Mouse (Mus musculus): ENCODE data around the gene Syt14. TPM values are rescaled to one million over a fixed set of nuclear protein-coding genes. Genes with fewer than 3 reads are reported as not detected.

Syt14 gene
- total and polyA plus RNA-seq, 3 experiments = not detected

GRCm38 (mm10) chr1:193002307-193002706 lies 33.3 kb downstream of the Syt14 start:
- TF ChIP-seq POLR2AphosphoS2 (IDR thresholded peaks at IDR 0.05; ENCODE audit: low read depth, low read length) (no peak), JUN (IDR thresholded peaks at IDR 0.05; ENCODE audit: insufficient read depth, low read depth, low read length) (no peak), USF1 (IDR thresholded peaks at IDR 0.05; ENCODE audit: low read depth, low read length) (no peak), SIN3A (IDR thresholded peaks at IDR 0.05; ENCODE audit: low read length) (no peak), MXI1 (IDR thresholded peaks at IDR 0.05; ENCODE audit: low read depth, low read length) (no peak), PAX5 (IDR thresholded peaks at IDR 0.05; ENCODE audit: low read length) (no peak), MEF2A (IDR thresholded peaks at IDR 0.05; ENCODE audit: borderline replicate concordance, low read depth, low read length) (no peak), GABPA (IDR thresholded peaks at IDR 0.05; ENCODE audit: insufficient replicate concordance, low read depth, low read length) (no peak), KAT2A (IDR thresholded peaks at IDR 0.05; ENCODE audit: insufficient replicate concordance, low read length) (no peak), USF2 (conservative IDR thresholded peaks at IDR 0.05; ENCODE audit: low read depth, low read length) (no peak), ZNF384 (IDR thresholded peaks at IDR 0.05; ENCODE audit: low read depth, low read length) (no peak), CTCF (conservative IDR thresholded peaks at IDR 0.05 in 1 of 2, IDR thresholded peaks at IDR 0.05 in 1 of 2; ENCODE audit: low read depth in 2 of 2, low read length in 2 of 2) (no peak), ETS1 (conservative IDR thresholded peaks at IDR 0.05; ENCODE audit: low read depth, low read length) (no peak), SMC3 (IDR thresholded peaks at IDR 0.05; ENCODE audit: low read depth, low read length) (no peak), HCFC1 (IDR thresholded peaks at IDR 0.05; ENCODE audit: low read depth, low read length) (no peak), CHD1 (IDR thresholded peaks at IDR 0.05; ENCODE audit: low read depth, low read length) (no peak), CHD2 (IDR thresholded peaks at IDR 0.05; ENCODE audit: low read length) (no peak)
- no peak overlapping the region for H3K9ac ChIP-seq (ENCODE audit: insufficient read depth, low read depth)
- H3K27ac ChIP-seq (ENCODE audit: insufficient read depth, low read depth) = no peak overlapping the region
- in situ Hi-C loops (cut with MboI; ENCODE audit: low pct_ligation_motif_present, low pct_unique_long_range_greater_than_20kb, low sequenced_read_pairs) = loop anchor here (10.0 kb wide), 1 partner anchor 202 kb away; the partner anchor contains the start of genes Lamb3 and Traf3ip3
- H3K4me1 ChIP-seq (ENCODE audit: control insufficient read depth in 1 of 2, insufficient read depth in 2 of 2) = no peaks in the 10 kb centered on the region
- no peaks in the 10 kb centered on the region for H3K79me2 ChIP-seq (replicated peaks; ENCODE audit: control insufficient read depth, extremely low read depth, insufficient read depth, poor library complexity, severe bottlenecking)
- no peak overlapping the region for H3K4me2 ChIP-seq (ENCODE audit: insufficient read depth, low read depth, poor library complexity, severe bottlenecking)
- H3K9me3 ChIP-seq (replicated peaks; ENCODE audit: low read length) = no peaks in the 10 kb centered on the region
- H3K36me3 ChIP-seq (replicated peaks in 1 of 2; ENCODE audit: control insufficient read depth in 1 of 2, insufficient read depth in 1 of 2, low read length in 1 of 2) = no peaks in the 10 kb centered on the region
- DNase-seq (ENCODE audit: extremely low read depth) = no peak
- no peaks in the 10 kb centered on the region for H3K27me3 ChIP-seq (replicated peaks)
- dilution Hi-C loops (cut with MboI; ENCODE audit: extremely low pct_ligation_motif_present, extremely low pct_unique_long_range_greater_than_20kb, low sequenced_read_pairs) = no loop called here
- no peak overlapping the region for H3K4me3 ChIP-seq (replicated peaks in 1 of 3; ENCODE audit: low read depth in 2 of 3, low read length in 2 of 3, poor library complexity in 1 of 3)

- H3K4me3 ChIP-seq (replicated peaks in 1 of 3; ENCODE audit: low read depth in 2 of 3, low read length in 2 of 3, poor library complexity in 1 of 3) = no peak overlapping the region
- no peak overlapping the region for H3K9ac ChIP-seq (ENCODE audit: insufficient read depth, low read depth)
- dilution Hi-C loops (cut with MboI; ENCODE audit: extremely low pct_ligation_motif_present, extremely low pct_unique_long_range_greater_than_20kb, low sequenced_read_pairs) = no loop called here
- no peak for DNase-seq (ENCODE audit: extremely low read depth)
- H3K36me3 ChIP-seq (replicated peaks in 1 of 2; ENCODE audit: control insufficient read depth in 1 of 2, insufficient read depth in 1 of 2, low read length in 1 of 2) = no peaks in the 10 kb centered on the region
- in situ Hi-C loops (cut with MboI; ENCODE audit: low pct_ligation_motif_present, low pct_unique_long_range_greater_than_20kb, low sequenced_read_pairs) = loop anchor here (10.0 kb wide), 1 partner anchor 203 kb away; the partner anchor contains the start of genes Lamb3 and Traf3ip3
- no peaks in the 10 kb centered on the region for H3K9me3 ChIP-seq (replicated peaks; ENCODE audit: low read length)
- no peak overlapping the region for H3K4me2 ChIP-seq (ENCODE audit: insufficient read depth, low read depth, poor library complexity, severe bottlenecking)
- no peak overlapping the region for H3K27ac ChIP-seq (ENCODE audit: insufficient read depth, low read depth)
- no peaks in the 10 kb centered on the region for H3K4me1 ChIP-seq (ENCODE audit: control insufficient read depth in 1 of 2, insufficient read depth in 2 of 2)
- TF ChIP-seq RCOR1 (conservative IDR thresholded peaks at IDR 0.05; ENCODE audit: low read depth, low read length) = no peak
- no peak for TF ChIP-seq EP300 (IDR thresholded peaks at IDR 0.05; ENCODE audit: low read length)
- TF ChIP-seq MEF2A (IDR thresholded peaks at IDR 0.05; ENCODE audit: borderline replicate concordance, low read depth, low read length) = no peak
- TF ChIP-seq KAT2A (IDR thresholded peaks at IDR 0.05; ENCODE audit: insufficient replicate concordance, low read length) = no peak
- TF ChIP-seq IRF4 (IDR thresholded peaks at IDR 0.05; ENCODE audit: low read depth, low read length) = no peak
- no peak for TF ChIP-seq ELF1 (IDR thresholded peaks at IDR 0.05; ENCODE audit: low read depth, low read length)
- no peak for TF ChIP-seq ZC3H11A (IDR thresholded peaks at IDR 0.05; ENCODE audit: low read depth, low read length)
- TF ChIP-seq ZMIZ1 (IDR thresholded peaks at IDR 0.05; ENCODE audit: low read depth, low read length) = no peak
- TF ChIP-seq PAX5 (IDR thresholded peaks at IDR 0.05; ENCODE audit: low read length) = no peak
- TF ChIP-seq NELFE (IDR thresholded peaks at IDR 0.05; ENCODE audit: low read depth, low read length) = no peak
- TF ChIP-seq TCF12 (IDR thresholded peaks at IDR 0.05; ENCODE audit: low read depth, low read length) = no peak
- no peaks in the 10 kb centered on the region for H3K27me3 ChIP-seq (replicated peaks)
- H3K79me2 ChIP-seq (replicated peaks; ENCODE audit: control insufficient read depth, extremely low read depth, insufficient read depth, poor library complexity, severe bottlenecking) = no peaks in the 10 kb centered on the region
Measured at GRCm38 (mm10) chr1:193001587-193001986, 34.0 kb downstream of the Syt14 start.
